9 mouse cellular contexts compared by ENCODE assay signal in the genomic region with DNA sequence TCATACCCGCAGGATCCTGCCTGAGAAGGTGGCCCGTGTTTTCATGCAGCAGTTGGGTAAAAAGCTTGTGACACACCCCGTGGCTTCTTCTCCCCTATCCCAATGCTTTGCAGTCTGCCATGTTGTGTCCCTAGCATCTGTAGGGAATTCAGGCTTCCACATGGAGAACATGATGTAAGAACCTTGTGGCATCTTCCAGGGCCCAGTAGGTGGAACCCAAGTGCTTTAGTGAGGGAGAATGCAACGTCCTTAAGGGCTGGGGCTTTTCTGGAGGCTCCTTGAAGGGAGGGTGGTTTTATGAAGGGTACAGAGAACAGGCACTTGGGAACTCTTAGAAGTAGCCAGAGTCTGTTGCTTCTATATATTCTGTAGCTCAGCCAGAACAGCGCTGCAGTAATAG. TPM values are rescaled to one million over a fixed set of nuclear protein-coding genes. Genes with fewer than 3 reads are reported as not detected.
DNase-seq lines count a peak whose midpoint lies in the region; ATAC-seq and TF ChIP-seq lines count a peak whose summit lies in the region.
"Had no signal": no experiment of that assay in that cellular context is flagged by ENCODE, and none has a peak within 500 bp of the region (broad histone marks: within the 10 kb centered on the region; RNA-seq: fewer than 3 reads in every experiment).

No protein-coding gene starts in this region.

- no peak overlapping the region for H3K4me2 ChIP-seq in hindbrain, embryonic 14.5 days (replicated peaks)
- H3K4me2 ChIP-seq in hindbrain, embryonic 16.5 days (ENCODE audit: low read length): no peak overlapping the region
- H3K4me2 ChIP-seq in forebrain, postnatal 0 days (ENCODE audit: low read depth): peak overlapping the region; percentile 93

- no peaks in the 10 kb centered on the region for H3K27me3 ChIP-seq in hindbrain, embryonic 14.5 days (ENCODE audit: control insufficient read depth, insufficient read depth, low read length)
- H3K27me3 ChIP-seq in hindbrain, embryonic 16.5 days (replicated peaks; ENCODE audit: control insufficient read depth, insufficient read depth, low read length): no peaks in the 10 kb centered on the region
- no peaks in the 10 kb centered on the region for H3K27me3 ChIP-seq in forebrain, postnatal 0 days (ENCODE audit: insufficient read depth, low read length)

- TF ChIP-seq CTCF in forebrain, postnatal 0 days (IDR thresholded peaks at IDR 0.05; ENCODE audit: low read depth): peak; percentile 60

- H3K9me3 ChIP-seq in hindbrain, embryonic 14.5 days (ENCODE audit: control insufficient read depth, low read length): no peaks in the 10 kb centered on the region
- no peaks in the 10 kb centered on the region for H3K9me3 ChIP-seq in hindbrain, embryonic 16.5 days (ENCODE audit: control insufficient read depth, low read length)
- no peaks in the 10 kb centered on the region for H3K9me3 ChIP-seq in forebrain, postnatal 0 days (ENCODE audit: low read length)

- peaks cover 8% of the 10 kb centered on the region for H3K4me1 ChIP-seq in hindbrain, embryonic 14.5 days (replicated peaks; ENCODE audit: control insufficient read depth, insufficient read depth, low read length)
- peaks cover 13% of the 10 kb centered on the region for H3K4me1 ChIP-seq in hindbrain, embryonic 16.5 days (ENCODE audit: control insufficient read depth, insufficient read depth, low read depth, low read length)
- no peaks in the 10 kb centered on the region for H3K4me1 ChIP-seq in forebrain, postnatal 0 days (ENCODE audit: insufficient read depth)

- no peak overlapping the region for H3K9ac ChIP-seq in hindbrain, embryonic 14.5 days
- H3K9ac ChIP-seq in hindbrain, embryonic 16.5 days (ENCODE audit: low read depth, low read length): no peak overlapping the region
- H3K9ac ChIP-seq in forebrain, postnatal 0 days: no peak overlapping the region

- no peak overlapping the region for H3K27ac ChIP-seq in hindbrain, embryonic 14.5 days
- H3K27ac ChIP-seq in hindbrain, embryonic 16.5 days (ENCODE audit: low read depth, low read length): no peak overlapping the region
- no peak overlapping the region for H3K27ac ChIP-seq in forebrain, postnatal 0 days (ENCODE audit: low read depth, low read length)

- peaks cover 54% of the 10 kb centered on the region for H3K36me3 ChIP-seq in hindbrain, embryonic 14.5 days (replicated peaks; ENCODE audit: control insufficient read depth, insufficient read depth)
- peaks cover 21% of the 10 kb centered on the region for H3K36me3 ChIP-seq in hindbrain, embryonic 16.5 days (ENCODE audit: control insufficient read depth, insufficient read depth, low read length)
- H3K36me3 ChIP-seq in forebrain, postnatal 0 days (ENCODE audit: insufficient read depth): peaks cover 53% of the 10 kb centered on the region

- no peak for ATAC-seq in hindbrain, embryonic 14.5 days (ENCODE audit: low FRiP score)
- ATAC-seq in hindbrain, embryonic 16.5 days: no peak
- peak; percentile 12; the same call in 1 of the 2 replicates for ATAC-seq in forebrain, postnatal 0 days
- no peak for ATAC-seq in cerebellum, adult (ENCODE audit: insufficient number of reproducible peaks, low FRiP score, low TSS enrichment)

- DNase-seq in hindbrain, embryonic 14.5 days (ENCODE audit: low spot score): no peak
- DNase-seq in 3T3-L1 (ENCODE audit: low read depth, low spot score) (peak; percentile 84), ES-CJ7 (ENCODE audit: low read depth, low spot score) (peak; percentile 50)
- DNase-seq in forebrain, postnatal 0 days: peak; percentile 40
- no peak for DNase-seq in adrenal gland, adult 8-10 months
- no peak for DNase-seq in right cerebral cortex, postnatal 4 days

- peak overlapping the region; percentile 55; the same call in 1 of the 2 replicates for H3K4me3 ChIP-seq in hindbrain, embryonic 14.5 days (replicated peaks; ENCODE audit: low read length)
- no peak overlapping the region for H3K4me3 ChIP-seq in hindbrain, embryonic 16.5 days (ENCODE audit: low read length)
- H3K4me3 ChIP-seq in forebrain, postnatal 0 days (ENCODE audit: low read depth, low read length): no peak overlapping the region

- WGBS in hindbrain, embryonic 14.5 days: 32% methylated on average over 5 of the region's 5 CpGs
- WGBS in hindbrain, embryonic 16.5 days: 35% methylated on average over 5 of the region's 5 CpGs
- whole genome bisulfite sequencing in forebrain, postnatal 0 days: 34% methylated on average over 5 of the region's 5 CpGs

RNA-seq across cellular contexts. Expression of gene Ulk3, which starts 1.5 kb away (rescaled TPM):
- polyA plus RNA-seq in hindbrain, embryonic 14.5 days (2014; fragmentation: Nextera tagmentation; extraction: Ambion mirVana): 18.7 and 19.4 TPM in 2 replicates
- 32.0 and 33.9 TPM in 2 replicates for polyA plus RNA-seq in hindbrain, embryonic 16.5 days (2015; fragmentation: Nextera tagmentation; extraction: Ambion mirVana)
- 24.6 and 31.4 TPM in 2 replicates for total RNA-seq in forebrain, postnatal 0 days (2014; rRNA removed)
- 6.0 and 15.6 TPM in 2 replicates for polyA plus RNA-seq in forebrain, postnatal 0 days (2015; fragmentation: Nextera tagmentation; extraction: Ambion mirVana)
- total RNA-seq in adrenal gland, adult 8-10 months (2022): 10 to 100 TPM; 10.8 to 33.3 (median 19.5) TPM

RNA-seq across cellular contexts. Expression of gene Cplx3, which starts 15.4 kb away (rescaled TPM):
- 0.51 TPM in 1 of 2 replicates, not detected in the other for polyA plus RNA-seq in hindbrain, embryonic 14.5 days (2014; fragmentation: Nextera tagmentation; extraction: Ambion mirVana)
- 0.18 and 0.49 TPM in 2 replicates for polyA plus RNA-seq in hindbrain, embryonic 16.5 days (2015; fragmentation: Nextera tagmentation; extraction: Ambion mirVana)
- total RNA-seq in forebrain, postnatal 0 days (2014; rRNA removed): 0.67 and 1.8 TPM in 2 replicates
- polyA plus RNA-seq in forebrain, postnatal 0 days (2015; fragmentation: Nextera tagmentation; extraction: Ambion mirVana): 1.2 and 2.6 TPM in 2 replicates
- total RNA-seq in adrenal gland, adult 8-10 months (2022): not detected
- total RNA-seq: heart, adult 8-10 months had no signal

RNA-seq across cellular contexts. Expression of gene Lman1l, which starts 29.8 kb away (rescaled TPM):
- not detected in 2 replicates for polyA plus RNA-seq in hindbrain, embryonic 14.5 days (2014; fragmentation: Nextera tagmentation; extraction: Ambion mirVana)
- polyA plus RNA-seq in hindbrain, embryonic 16.5 days (2015; fragmentation: Nextera tagmentation; extraction: Ambion mirVana): not detected in 2 replicates
- total RNA-seq in forebrain, postnatal 0 days (2014; rRNA removed): not detected in 2 replicates
- polyA plus RNA-seq in forebrain, postnatal 0 days (2015; fragmentation: Nextera tagmentation; extraction: Ambion mirVana): not detected in 2 replicates
- total RNA-seq in adrenal gland, adult 8-10 months (2022): not detected

RNA-seq across cellular contexts. Expression of gene Scamp2, which starts 30.0 kb away (rescaled TPM):
- polyA plus RNA-seq in hindbrain, embryonic 14.5 days (2014; fragmentation: Nextera tagmentation; extraction: Ambion mirVana): 44.0 and 45.0 TPM in 2 replicates
- polyA plus RNA-seq in hindbrain, embryonic 16.5 days (2015; fragmentation: Nextera tagmentation; extraction: Ambion mirVana): 49.4 and 50.1 TPM in 2 replicates
- 29.3 and 36.3 TPM in 2 replicates for total RNA-seq in forebrain, postnatal 0 days (2014; rRNA removed)
- 37.3 and 42.8 TPM in 2 replicates for polyA plus RNA-seq in forebrain, postnatal 0 days (2015; fragmentation: Nextera tagmentation; extraction: Ambion mirVana)
- total RNA-seq in adrenal gland, adult 8-10 months (2022): 10 to 100 TPM; 62.3 to 78.5 (median 71.9) TPM

RNA-seq across cellular contexts. Expression of gene Mpi, which starts 38.2 kb away (rescaled TPM):
- polyA plus RNA-seq in hindbrain, embryonic 14.5 days (2014; fragmentation: Nextera tagmentation; extraction: Ambion mirVana): 54.7 and 60.0 TPM in 2 replicates
- polyA plus RNA-seq in hindbrain, embryonic 16.5 days (2015; fragmentation: Nextera tagmentation; extraction: Ambion mirVana): 75.3 and 80.5 TPM in 2 replicates
- 46.1 and 47.8 TPM in 2 replicates for total RNA-seq in forebrain, postnatal 0 days (2014; rRNA removed)
- 37.9 and 49.3 TPM in 2 replicates for polyA plus RNA-seq in forebrain, postnatal 0 days (2015; fragmentation: Nextera tagmentation; extraction: Ambion mirVana)
- total RNA-seq in adrenal gland, adult 8-10 months (2022): 10 to 100 TPM; 35.5 to 66.3 (median 46.1) TPM

Comparison
In these comparisons a context has a peak if more than half of its experiments do, and no peak if none do; other contexts are left out.
1. DNase-seq: peak in 3T3-L1 (single experiment), ES-CJ7 (single experiment) and forebrain, postnatal 0 days (single experiment); none in hindbrain, embryonic 14.5 days (single experiment), adrenal gland, adult 8-10 months (single experiment) and right cerebral cortex, postnatal 4 days (single experiment).